Mouse (Mus musculus) midbrain, embryonic 12.5 days (tissue): ENCODE results near the gene Plekha6. TPM values are rescaled to one million over a fixed set of nuclear protein-coding genes. Genes with fewer than 3 reads are reported as not detected.

Source experiments
- ATAC-seq: fragments of 200-750 bp; cut with Nextera tagmentation; 2 replicates; pipeline ENCODE4 v1.8.0; 2017; ENCODE audit warnings: low read depth, moderate TSS enrichment, moderate library complexity; ENCODE audit not compliant: low FRiP score
- H3K27ac ChIP-seq: fragments of 300-500 bp; sonication (generic); replicated peaks from 2 replicates; pipeline ENCODE4 v1.5.1; 2016; ENCODE audit warnings: mild to moderate bottlenecking
- H3K27me3 ChIP-seq: fragments of 300-500 bp; sonication (generic); 2 replicates; pipeline ENCODE4 v1.6.1; 2016; ENCODE audit warnings: mild to moderate bottlenecking
- H3K36me3 ChIP-seq: fragments of 300-500 bp; sonication (generic); 2 replicates; pipeline ENCODE4 v1.6.1; 2016
- H3K4me1 ChIP-seq: fragments of 300-500 bp; sonication (generic); 2 replicates; pipeline ENCODE4 v1.6.1; 2016
- H3K4me2 ChIP-seq: fragments of 300-500 bp; sonication (generic); replicated peaks from 2 replicates; pipeline ENCODE4 v1.6.1; 2016; ENCODE audit warnings: mild to moderate bottlenecking, moderate library complexity
- H3K4me3 ChIP-seq: fragments of 300-500 bp; sonication (generic); 2 replicates; pipeline ENCODE4 v1.5.1; 2016; ENCODE audit warnings: mild to moderate bottlenecking
- H3K9ac ChIP-seq: fragments of 300-500 bp; sonication (generic); replicated peaks from 2 replicates; pipeline ENCODE4 v1.6.1; 2016; ENCODE audit warnings: mild to moderate bottlenecking, moderate library complexity
- H3K9me3 ChIP-seq: fragments of 300-500 bp; sonication (generic); 2 replicates; pipeline ENCODE4 v1.6.1; 2016; ENCODE audit warnings: mild to moderate bottlenecking
- WGBS: fragments of 180-500 bp; shearing (Covaris S2); methylation state at CpG from one replicate; pipeline ENCODE4 v1.1.7; 2016; 5-methylcytosine and 5-hydroxymethylcytosine counted together
- polyA plus RNA-seq: library from polyadenylated mRNA; unstranded; fragments of >200 nt; fragmentation: Nextera tagmentation; extraction: Ambion mirVana; gene quantifications from 2 replicates; pipeline ENCODE4 v1.2.1, GENCODE M21; 2016

Gene Plekha6
- polyA plus RNA-seq, 1 experiment from 2014 or later = 27.7 TPM

- peak; percentile 31; the same call in 1 of the 2 replicates for ATAC-seq
- H3K4me3 ChIP-seq = no peak overlapping the region
- 33% methylated on average over 17 of the region's 17 CpGs for WGBS
These were observed 46.0 kb downstream of the Plekha6 start for GRCm38 (mm10) chr1:133209901-133210516.

GRCm38 (mm10) chr1:133210766-133211165 is 46.8 kb downstream of the Plekha6 start:
- 70% methylated on average over 7 of the region's 7 CpGs for WGBS
- Histone ChIP-seq H3K36me3 (no peaks in the 10 kb centered on the region), H3K9ac (no peak overlapping the region; the same call in 1 of the 2 replicates), H3K9me3 (no peaks in the 10 kb centered on the region), H3K27me3 (no peaks in the 10 kb centered on the region), H3K4me3 (no peak overlapping the region), H3K27ac (peak overlapping the region; percentile 81), H3K4me2 (0 out of 2 replicates have a peak overlapping the region, but pooled peaks have one; percentile 7), H3K4me1 (peaks cover 69% of the 10 kb centered on the region)
- ATAC-seq = no peak

More at GRCm38 (mm10) chr1:133209901-133210516, 46.0 kb downstream of the Plekha6 start:
- Histone ChIP-seq H3K27me3 (no peaks in the 10 kb centered on the region), H3K27ac (peak overlapping the region; percentile 81), H3K4me1 (peaks cover 65% of the 10 kb centered on the region), H3K4me2 (peak overlapping the region; percentile 28), H3K36me3 (no peaks in the 10 kb centered on the region), H3K9ac (peak overlapping the region; percentile 46), H3K9me3 (no peaks in the 10 kb centered on the region)

- H3K9ac ChIP-seq = 0 out of 2 replicates have a peak overlapping the region, but pooled peaks have one; percentile 34
- WGBS = 65% methylated on average over 4 of the region's 4 CpGs
- peaks cover 84% of the 10 kb centered on the region for H3K4me1 ChIP-seq
- H3K36me3 ChIP-seq = no peaks in the 10 kb centered on the region
- H3K9me3 ChIP-seq = no peaks in the 10 kb centered on the region
- no peak overlapping the region for H3K4me3 ChIP-seq
- H3K4me2 ChIP-seq = no peak overlapping the region
- H3K27ac ChIP-seq = no peak overlapping the region
- no peaks in the 10 kb centered on the region for H3K27me3 ChIP-seq
- ATAC-seq = no peak
These were observed 48.3 kb downstream of the Plekha6 start for GRCm38 (mm10) chr1:133212273-133212672.

- no peak overlapping the region; the same call in 1 of the 2 replicates for H3K27ac ChIP-seq
- WGBS = 75% methylated on average over 7 of the region's 7 CpGs
- H3K4me1 ChIP-seq = peaks cover 85% of the 10 kb centered on the region
- no peak overlapping the region for H3K9ac ChIP-seq
- no peaks in the 10 kb centered on the region for H3K9me3 ChIP-seq
- no peak overlapping the region for H3K4me3 ChIP-seq
- no peaks in the 10 kb centered on the region for H3K36me3 ChIP-seq
- ATAC-seq = no peak
- no peaks in the 10 kb centered on the region for H3K27me3 ChIP-seq
- no peak overlapping the region for H3K4me2 ChIP-seq
These were observed 49.1 kb downstream of the Plekha6 start for GRCm38 (mm10) chr1:133213098-133213497.

DNA sequence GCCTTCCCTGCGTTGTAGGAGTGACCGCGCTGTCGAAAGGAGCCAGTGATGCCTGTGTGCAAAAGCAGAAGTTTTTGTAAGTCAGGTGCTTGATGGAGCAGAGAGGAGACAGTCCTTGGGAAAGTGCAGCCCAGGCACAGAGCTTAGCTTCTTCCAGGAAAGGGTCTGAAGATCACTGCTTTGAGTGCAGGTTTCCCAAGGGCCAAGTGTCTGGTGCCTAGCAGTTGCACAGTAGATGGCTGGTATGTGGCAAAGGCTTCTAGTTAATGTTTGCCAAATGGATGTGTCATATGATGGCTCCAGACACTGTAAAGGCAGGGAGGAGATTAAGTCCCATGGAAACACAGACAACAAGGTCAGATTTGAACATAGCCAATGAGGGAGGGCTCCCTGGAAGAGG is 49.9 kb downstream of the Plekha6 start:
- peak overlapping the region; percentile 79; the same call in 1 of the 2 replicates for H3K27ac ChIP-seq
- no peak overlapping the region for H3K9ac ChIP-seq
- peaks cover 78% of the 10 kb centered on the region for H3K4me1 ChIP-seq
- H3K36me3 ChIP-seq = no peaks in the 10 kb centered on the region
- WGBS = 95% methylated on average over 4 of the region's 4 CpGs
- ATAC-seq = no peak
- H3K4me3 ChIP-seq = no peak overlapping the region
- no peaks in the 10 kb centered on the region for H3K27me3 ChIP-seq
- H3K9me3 ChIP-seq = no peaks in the 10 kb centered on the region
- no peak overlapping the region for H3K4me2 ChIP-seq

DNA sequence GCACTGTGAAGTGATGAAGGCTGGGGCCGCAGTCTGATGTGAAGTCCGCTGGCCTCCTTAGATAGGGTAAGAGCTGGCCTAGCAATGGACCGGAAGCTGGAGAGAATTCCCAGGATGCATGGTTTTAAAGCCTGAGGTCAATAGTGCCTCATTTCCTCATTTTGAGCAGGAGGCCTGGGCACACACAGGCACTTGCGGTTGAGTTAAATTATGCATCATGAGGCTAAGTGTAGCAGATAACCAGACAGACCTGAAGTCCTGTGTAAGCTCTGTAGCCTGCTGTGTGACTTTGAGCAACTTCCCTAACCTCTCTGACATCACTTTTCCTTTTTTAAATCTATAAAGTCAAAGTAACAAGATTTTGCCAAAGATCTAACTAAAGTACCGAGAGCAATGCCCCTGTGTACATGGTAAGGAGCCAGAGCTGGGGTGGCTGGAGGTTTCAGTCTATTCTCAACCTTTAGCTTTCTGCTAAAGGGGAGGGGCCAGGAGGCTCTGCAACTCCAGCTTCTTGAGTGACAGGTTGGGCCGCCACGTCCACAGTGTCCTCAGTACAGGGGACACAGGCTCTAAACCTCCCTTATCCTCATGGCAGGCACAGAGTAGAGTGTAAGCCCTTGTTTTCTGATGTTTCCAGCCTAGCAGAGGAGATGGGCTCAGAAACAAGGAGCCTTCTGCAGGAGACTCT is 50.8 kb downstream of the Plekha6 start:
- peaks cover 69% of the 10 kb centered on the region for H3K4me1 ChIP-seq

DNA sequence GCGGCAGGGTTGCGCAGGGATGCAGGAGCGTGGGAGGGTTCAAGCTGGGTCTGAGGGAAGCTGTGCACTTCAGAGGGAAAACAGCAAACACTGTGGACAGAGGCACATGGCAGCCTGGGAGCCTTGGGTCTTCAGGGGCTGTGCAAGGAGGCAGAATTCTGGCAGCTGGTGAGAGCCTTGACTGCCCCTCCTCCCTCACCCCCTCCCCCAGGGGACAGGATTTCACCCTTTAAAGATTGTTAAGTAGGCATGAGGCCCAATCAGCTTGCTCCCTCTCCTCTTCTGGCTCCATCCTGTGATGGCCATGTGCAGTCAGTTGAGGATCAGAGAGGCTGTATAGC is 51.3 kb downstream of the Plekha6 start:
- H3K9ac ChIP-seq = peak overlapping the region; percentile 41; the same call in 1 of the 2 replicates
- peaks cover 64% of the 10 kb centered on the region for H3K4me1 ChIP-seq
- H3K4me2 ChIP-seq = no peak overlapping the region
- ATAC-seq = peak; percentile 50
- no peaks in the 10 kb centered on the region for H3K27me3 ChIP-seq
- H3K4me3 ChIP-seq = no peak overlapping the region
- H3K27ac ChIP-seq = peak overlapping the region; percentile 79
- WGBS = 59% methylated on average over 3 of the region's 3 CpGs
- no peaks in the 10 kb centered on the region for H3K36me3 ChIP-seq
- no peaks in the 10 kb centered on the region for H3K9me3 ChIP-seq

More for the DNA sequence above, 50.8 kb downstream of the Plekha6 start:
- H3K36me3 ChIP-seq = no peaks in the 10 kb centered on the region
- H3K4me2 ChIP-seq = no peak overlapping the region
- no peak overlapping the region for H3K4me3 ChIP-seq
- WGBS = 59% methylated on average over 7 of the region's 7 CpGs
- H3K27ac ChIP-seq = peak overlapping the region; percentile 79
- H3K9me3 ChIP-seq = no peaks in the 10 kb centered on the region
- H3K27me3 ChIP-seq = no peaks in the 10 kb centered on the region
- H3K9ac ChIP-seq = peak overlapping the region; percentile 41
- ATAC-seq = peak; percentile 52

- Histone ChIP-seq H3K36me3 (no peaks in the 10 kb centered on the region), H3K4me3 (no peak overlapping the region), H3K9me3 (no peaks in the 10 kb centered on the region), H3K9ac (no peak overlapping the region), H3K27me3 (no peaks in the 10 kb centered on the region), H3K4me2 (no peak overlapping the region), H3K27ac (peak overlapping the region; percentile 79), H3K4me1 (peaks cover 60% of the 10 kb centered on the region)
- 78% methylated on average over 10 of the region's 10 CpGs for WGBS
- ATAC-seq = no peak
These were observed 51.7 kb downstream of the Plekha6 start for GRCm38 (mm10) chr1:133215753-133216152.

DNA sequence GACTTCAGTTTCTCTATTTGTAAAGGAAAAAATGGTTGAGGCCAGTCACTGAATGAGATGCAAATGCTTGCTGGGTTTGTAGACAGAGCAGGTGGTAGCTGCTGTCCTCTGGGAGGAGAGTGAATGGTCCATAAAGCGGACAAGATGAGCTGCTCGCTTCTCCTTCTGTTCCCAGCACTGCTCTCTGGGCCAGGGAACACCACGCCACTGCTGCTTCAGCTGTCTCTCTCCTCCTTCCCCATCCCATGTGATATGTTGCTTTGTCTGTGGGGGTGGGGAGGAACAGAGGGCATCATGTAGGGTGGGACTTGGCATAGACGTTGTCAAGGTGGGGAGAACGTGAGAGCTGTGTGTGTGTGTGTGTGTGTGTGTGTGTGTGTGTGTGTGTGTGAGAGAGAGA is 53.0 kb downstream of the Plekha6 start:
- Histone ChIP-seq H3K27ac (peak overlapping the region; percentile 79), H3K4me2 (no peak overlapping the region), H3K4me1 (peaks cover 60% of the 10 kb centered on the region), H3K4me3 (no peak overlapping the region), H3K27me3 (no peaks in the 10 kb centered on the region), H3K9ac (no peak overlapping the region; the same call in 1 of the 2 replicates), H3K36me3 (no peaks in the 10 kb centered on the region), H3K9me3 (no peaks in the 10 kb centered on the region)
- 37% methylated on average over 5 of the region's 5 CpGs for WGBS
- ATAC-seq = peak; percentile 38; the same call in 1 of the 2 replicates

DNA sequence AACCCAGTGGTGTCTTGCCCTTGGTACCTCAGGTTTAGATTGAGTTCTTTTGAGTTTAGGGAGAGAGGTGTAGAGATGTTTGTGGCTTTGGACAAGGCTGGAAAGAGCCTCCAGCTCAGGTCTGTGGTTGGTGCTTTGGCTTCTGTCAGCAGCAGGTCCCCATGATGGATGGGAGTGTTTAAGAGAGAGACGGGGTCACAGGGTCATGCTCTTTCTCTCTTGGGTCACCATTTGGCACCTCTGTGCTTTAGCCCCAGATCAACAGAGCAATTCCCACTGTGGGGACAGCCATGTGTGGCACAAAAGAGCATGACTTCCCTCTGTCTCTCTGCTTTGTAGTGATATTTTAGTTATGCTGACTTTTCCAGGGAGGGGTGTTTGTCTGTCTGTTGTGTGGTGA is 55.1 kb downstream of the Plekha6 start:
- no peak for ATAC-seq
- Histone ChIP-seq H3K4me3 (no peak overlapping the region), H3K27ac (no peak overlapping the region), H3K4me1 (peaks cover 58% of the 10 kb centered on the region), H3K9ac (no peak overlapping the region), H3K36me3 (no peaks in the 10 kb centered on the region), H3K27me3 (no peaks in the 10 kb centered on the region), H3K4me2 (no peak overlapping the region), H3K9me3 (no peaks in the 10 kb centered on the region)
- WGBS = 64% methylated on average over 1 of the region's 1 CpGs

DNA sequence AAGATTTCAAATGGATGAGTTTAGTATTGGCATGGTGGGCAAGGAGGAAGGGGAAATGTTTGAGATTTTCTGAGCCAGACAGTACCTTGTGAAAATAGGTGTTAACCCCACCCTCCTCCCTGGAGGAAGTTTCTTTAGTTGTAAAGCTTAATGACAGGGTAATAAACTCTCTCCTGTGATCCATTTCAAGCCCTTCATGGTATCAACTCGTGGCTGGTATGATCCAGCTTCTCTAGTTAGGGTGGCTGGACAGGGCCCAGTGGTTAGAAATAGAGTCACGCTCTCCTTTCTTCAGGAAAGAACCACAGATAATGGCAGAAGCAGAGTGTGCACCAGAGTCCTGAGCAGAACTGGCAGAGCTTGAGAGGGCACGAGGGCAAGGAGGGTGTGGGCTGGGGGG is 57.4 kb downstream of the Plekha6 start:
- peaks cover 44% of the 10 kb centered on the region for H3K4me1 ChIP-seq
- H3K27me3 ChIP-seq = 0 out of 2 replicates have a peak, but pooled peaks cover 5% of the 10 kb centered on the region
- no peaks in the 10 kb centered on the region for H3K9me3 ChIP-seq
- no peaks in the 10 kb centered on the region for H3K36me3 ChIP-seq
- H3K27ac ChIP-seq = no peak overlapping the region
- H3K4me2 ChIP-seq = no peak overlapping the region
- ATAC-seq = no peak
- 68% methylated on average over 3 of the region's 3 CpGs for WGBS
- no peak overlapping the region for H3K4me3 ChIP-seq
- no peak overlapping the region for H3K9ac ChIP-seq

DNA sequence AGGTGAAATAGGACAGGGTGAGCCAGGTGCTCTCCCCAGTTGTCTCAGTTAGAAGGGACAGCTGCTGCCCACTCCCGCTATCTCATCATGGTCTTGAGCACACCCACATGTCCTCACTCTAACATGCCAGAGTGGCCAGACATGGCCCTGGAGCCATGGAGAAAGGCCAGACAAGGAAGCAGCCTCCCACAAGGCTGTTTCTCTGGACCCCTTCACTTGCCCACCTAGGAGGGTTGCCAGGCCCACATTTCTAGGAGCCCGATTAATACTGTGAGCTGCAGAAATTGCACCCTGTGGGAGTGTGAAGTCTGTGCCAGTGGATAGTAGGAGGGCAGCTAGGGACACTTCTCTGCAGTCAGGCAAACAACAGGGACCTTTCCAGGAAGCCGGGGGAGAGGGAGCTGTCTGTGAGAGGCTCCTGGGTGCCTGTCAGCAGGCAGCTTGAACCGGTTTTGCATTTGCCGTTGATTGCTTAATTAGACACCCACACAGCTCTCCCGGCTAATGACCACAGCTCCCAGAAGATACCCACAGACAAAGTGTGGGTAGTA is 58.5 kb downstream of the Plekha6 start:
- no peak for ATAC-seq
- no peaks in the 10 kb centered on the region for H3K9me3 ChIP-seq
- H3K4me2 ChIP-seq = no peak overlapping the region
- 0 out of 2 replicates have a peak, but pooled peaks cover 5% of the 10 kb centered on the region for H3K27me3 ChIP-seq
- H3K27ac ChIP-seq = peak overlapping the region; percentile 64
- peaks cover 44% of the 10 kb centered on the region for H3K4me1 ChIP-seq
- H3K36me3 ChIP-seq = no peaks in the 10 kb centered on the region
- no peak overlapping the region for H3K4me3 ChIP-seq
- 64% methylated on average over 6 of the region's 6 CpGs for WGBS
- no peak overlapping the region for H3K9ac ChIP-seq
